Mouse (Mus musculus): ENCODE measurements around the gene Hist1h4f. TPM values are rescaled to one million over a fixed set of nuclear protein-coding genes. Genes with fewer than 3 reads are reported as not detected.
"Not testable (repeated sequence)": the region's sequence is repeated elsewhere in the genome, so short reads cannot be mapped to it uniquely, and the experiment has no call there.

The Hist1h4f gene
- total RNA-seq, 2 experiments from 2014 or later, result 281 to 1,693 TPM

DNA sequence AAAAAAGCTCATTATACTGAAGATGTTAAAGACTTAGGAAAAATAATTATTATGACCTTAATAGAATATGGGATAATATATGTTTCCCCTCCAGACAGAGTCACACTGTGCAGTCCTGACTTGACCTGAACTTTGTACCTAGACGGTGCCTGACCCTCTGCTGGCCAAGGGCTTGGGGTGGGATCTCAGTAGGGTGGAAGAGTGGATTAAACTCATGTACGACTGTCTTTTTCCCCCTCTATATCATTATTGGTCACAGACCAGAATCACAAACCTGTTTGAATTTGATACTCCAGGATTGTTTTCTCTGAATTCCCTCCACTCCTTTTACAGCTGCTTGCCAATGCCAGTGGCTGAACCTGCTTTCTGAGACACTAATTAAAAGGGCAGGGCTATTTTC lies 9.3 kb upstream of the Hist1h4f start:
- not testable (repeated sequence) for ATAC-seq (replicated peaks; ENCODE audit: low FRiP score, low TSS enrichment, poor library complexity, severe bottlenecking)

DNA sequence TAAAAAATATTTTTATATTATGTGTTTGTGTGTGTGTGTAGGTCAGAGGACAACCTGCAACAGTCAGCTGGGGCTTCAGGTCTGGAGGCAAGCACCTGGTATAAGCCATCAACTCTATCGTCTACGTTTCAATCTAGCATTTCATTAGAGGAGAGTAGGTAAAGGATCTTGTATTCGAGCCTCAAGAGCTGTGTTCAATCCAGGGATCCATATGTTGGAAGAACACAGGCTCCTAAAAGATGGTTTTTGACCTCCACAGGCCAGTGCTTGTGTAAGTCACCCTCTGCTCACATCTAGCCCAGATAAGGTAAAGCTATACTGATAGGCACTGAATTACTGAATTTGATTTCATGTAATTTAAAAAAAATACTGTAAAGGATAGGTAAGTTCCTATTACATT lies 5.5 kb upstream of the Hist1h4f start:
- ATAC-seq (replicated peaks; ENCODE audit: low FRiP score, low TSS enrichment, poor library complexity, severe bottlenecking), result no peak

DNA sequence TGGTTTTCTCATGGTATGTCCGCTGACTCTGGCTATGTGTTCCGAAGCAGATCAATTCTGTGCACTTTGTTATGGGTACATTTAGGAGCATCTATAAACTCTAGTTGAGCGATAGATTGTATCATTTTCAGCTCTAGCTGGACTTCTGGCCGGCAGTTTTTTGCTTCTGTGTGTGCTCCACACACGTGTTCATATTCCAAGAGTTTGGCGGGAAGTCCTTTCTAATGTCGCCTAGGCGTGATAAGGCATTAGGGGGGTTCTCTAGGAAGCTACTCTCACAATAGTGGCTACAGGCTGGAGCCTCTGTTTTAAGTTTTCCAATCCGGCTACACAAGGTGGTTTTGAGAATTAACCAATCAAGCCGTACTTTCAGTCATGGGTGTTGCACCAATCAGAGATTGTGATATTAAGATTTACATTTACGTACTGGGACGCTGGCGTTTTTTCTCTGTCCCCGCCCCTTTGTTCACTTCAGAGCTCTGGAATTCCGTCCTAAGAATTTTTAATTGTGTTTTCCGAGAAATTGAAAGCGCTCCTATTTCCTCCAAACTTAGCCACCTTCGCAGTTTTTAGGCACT lies 4.5 kb upstream of the Hist1h4f start:
- ATAC-seq (replicated peaks; ENCODE audit: low FRiP score, low TSS enrichment, poor library complexity, severe bottlenecking), result peak; percentile 60

DNA sequence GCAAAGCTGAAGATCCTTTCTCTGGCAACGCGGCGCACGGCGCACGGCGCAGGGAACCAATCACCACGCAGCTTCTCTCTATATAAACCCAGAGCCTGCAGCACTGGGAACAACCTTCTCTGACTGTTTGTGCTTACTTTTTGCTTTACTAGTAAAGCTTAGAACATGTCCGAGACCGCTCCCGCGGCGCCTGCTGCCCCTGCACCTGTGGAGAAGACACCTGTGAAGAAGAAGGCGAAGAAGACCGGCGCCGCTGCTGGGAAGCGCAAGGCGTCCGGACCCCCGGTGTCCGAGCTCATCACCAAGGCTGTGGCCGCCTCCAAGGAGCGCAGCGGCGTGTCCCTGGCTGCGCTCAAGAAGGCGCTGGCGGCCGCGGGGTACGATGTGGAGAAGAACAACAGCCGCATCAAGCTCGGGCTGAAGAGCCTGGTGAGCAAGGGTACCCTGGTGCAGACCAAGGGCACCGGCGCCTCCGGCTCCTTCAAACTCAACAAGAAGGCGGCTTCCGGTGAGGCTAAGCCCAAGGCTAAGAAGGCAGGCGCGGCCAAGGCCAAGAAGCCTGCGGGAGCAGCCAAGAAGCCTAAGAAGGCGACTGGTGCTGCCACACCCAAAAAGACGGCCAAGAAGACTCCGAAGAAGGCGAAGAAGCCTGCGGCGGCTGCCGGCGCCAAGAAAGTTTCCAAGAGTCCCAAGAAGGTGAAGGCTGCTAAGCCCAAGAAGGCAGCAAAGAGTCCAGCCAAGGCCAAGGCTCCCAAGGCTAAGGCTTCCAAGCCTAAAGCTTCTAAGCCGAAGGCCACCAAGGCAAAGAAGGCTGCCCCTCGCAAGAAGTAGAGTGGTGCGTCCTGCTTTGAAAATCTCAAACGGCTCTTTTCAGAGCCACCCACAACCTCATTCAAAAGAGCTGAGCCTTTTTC lies 3.7 kb upstream of the Hist1h4f start:
- peak; percentile 66 for ATAC-seq (replicated peaks; ENCODE audit: low FRiP score, low TSS enrichment, poor library complexity, severe bottlenecking)

DNA sequence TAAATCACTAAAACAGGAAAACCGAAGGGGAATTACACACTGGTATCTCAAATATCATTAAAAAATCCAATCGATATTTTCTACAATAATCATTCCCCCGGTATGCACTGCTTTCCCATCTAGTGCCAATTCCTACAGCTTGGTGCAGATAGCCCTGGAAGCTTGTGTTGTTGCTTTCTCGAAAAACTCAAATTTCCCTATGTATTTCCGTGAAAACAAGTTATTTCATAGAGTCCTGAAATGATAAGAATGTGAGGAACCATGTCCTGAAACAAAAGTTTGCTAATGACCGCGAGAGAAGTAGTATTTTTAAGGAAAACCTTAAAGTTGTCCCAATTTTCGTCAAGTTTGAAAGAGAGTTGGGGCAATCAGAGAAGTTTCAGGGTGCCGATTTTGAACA lies 2.9 kb upstream of the Hist1h4f start:
- ATAC-seq (replicated peaks; ENCODE audit: low FRiP score, low TSS enrichment, poor library complexity, severe bottlenecking), result no peak

DNA sequence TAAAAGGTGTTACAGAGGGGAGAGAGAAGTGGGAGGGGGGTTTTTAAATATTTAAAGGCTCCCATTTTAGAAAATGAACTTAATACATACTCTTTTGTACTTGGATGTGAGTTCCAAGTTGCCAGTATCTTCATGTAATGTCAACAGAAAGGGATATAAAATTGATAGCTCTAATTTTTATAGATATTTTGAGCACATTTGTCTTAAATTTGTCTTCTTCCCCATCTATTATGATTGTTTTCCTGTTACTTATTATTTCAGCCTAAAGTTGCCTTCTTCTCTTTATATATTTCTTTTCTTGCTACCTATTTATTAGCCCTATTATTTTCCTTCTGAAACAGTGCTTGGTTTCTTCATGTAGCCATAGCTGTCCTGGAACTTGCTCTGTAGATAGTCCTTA lies 1.5 kb upstream of the Hist1h4f start, which contains the start of gene Hist1h1d:
Gene Hist1h1d (plus strand): TSS at position 301 of the 400 bp plus-strand sequence.
- ATAC-seq (replicated peaks; ENCODE audit: low FRiP score, low TSS enrichment, poor library complexity, severe bottlenecking), result no peak

DNA sequence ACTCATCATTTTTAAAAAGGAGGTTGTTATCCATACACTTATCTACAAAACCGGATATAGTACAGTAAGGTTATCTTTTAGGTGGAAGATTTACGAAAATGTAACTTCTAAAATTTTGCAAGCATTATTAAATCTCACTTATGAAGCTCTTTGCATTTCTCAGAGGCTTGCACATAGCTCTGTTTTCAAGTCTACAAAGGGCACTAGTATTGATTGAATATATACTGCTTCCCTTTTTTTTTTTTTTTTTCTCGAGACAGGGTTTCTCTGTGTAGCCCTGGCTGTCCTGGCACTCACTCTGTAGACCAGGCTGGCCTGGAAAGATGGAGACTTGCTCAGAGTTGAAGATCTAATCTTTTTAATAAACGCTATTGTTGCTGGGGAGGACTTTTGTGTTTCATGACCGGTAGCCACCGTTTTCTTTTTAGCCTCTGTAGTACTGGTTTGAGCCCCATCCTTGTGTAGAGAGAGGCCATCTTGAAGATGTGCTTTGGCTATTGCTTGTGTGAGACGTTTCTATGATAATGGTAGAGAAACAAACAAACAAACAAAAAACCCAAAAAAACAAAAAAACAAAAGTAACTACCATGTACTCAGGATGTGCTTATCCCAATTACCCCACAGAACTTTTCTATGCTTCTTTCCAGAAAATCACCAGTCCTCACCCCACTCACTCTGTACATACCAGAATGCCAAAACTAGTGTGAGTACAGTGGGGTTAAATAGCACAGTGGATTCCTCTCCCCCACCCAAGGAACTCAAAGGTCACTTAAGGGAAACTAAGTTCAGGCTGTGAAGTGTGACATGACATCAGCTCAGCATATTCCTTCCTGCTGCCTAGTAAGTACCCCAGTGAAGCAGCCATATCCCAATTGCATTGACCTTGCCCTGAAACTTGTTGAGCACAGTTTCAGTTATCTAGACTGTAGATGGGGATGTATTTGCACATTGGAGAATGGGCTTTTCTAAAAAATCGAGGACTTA lies 775 bp upstream of the Hist1h4f start:
- no peak for ATAC-seq (replicated peaks; ENCODE audit: low FRiP score, low TSS enrichment, poor library complexity, severe bottlenecking)

DNA sequence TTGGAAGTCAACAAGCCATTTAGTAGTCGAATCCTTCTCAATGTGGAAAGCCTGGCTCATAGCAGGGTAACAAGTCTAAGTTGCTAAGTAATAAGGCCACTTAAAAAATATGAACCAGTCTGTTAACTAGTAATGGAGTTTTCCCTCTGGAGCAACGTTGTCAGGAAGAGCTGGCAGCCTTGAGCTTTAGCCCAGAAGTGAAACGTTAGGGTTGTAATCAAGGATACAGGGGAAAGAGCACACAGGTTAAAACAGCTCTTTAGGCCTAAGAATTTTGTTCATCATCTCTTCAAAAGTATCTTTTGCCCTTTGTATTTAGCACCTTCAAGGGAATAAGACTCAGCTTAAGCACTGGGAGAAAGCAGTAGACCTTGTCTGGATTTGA lies 695 bp downstream of the Hist1h4f start:
- ATAC-seq (replicated peaks; ENCODE audit: low FRiP score, low TSS enrichment, poor library complexity, severe bottlenecking), result no peak

DNA sequence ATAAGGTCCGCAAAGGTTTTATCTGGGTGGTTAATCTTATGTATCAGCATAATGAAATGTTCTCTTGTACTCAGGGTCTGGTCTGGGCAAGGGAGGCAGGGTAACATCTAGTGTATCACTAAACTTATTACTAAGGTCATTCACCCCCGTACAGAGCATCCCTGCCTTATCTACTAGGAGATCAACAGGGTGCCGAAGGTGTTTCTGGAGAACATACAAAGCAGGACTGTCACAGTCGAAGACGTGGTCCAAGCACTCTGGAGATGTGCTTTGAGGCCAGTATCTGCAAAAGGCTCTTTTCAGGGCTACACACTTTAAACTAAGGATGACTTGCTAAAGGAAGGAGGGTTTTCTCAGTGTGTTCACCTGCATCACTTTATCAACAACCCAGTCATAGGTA lies 4.8 kb downstream of the Hist1h4f start:
- ATAC-seq (replicated peaks; ENCODE audit: low FRiP score, low TSS enrichment, poor library complexity, severe bottlenecking), result no peak

DNA sequence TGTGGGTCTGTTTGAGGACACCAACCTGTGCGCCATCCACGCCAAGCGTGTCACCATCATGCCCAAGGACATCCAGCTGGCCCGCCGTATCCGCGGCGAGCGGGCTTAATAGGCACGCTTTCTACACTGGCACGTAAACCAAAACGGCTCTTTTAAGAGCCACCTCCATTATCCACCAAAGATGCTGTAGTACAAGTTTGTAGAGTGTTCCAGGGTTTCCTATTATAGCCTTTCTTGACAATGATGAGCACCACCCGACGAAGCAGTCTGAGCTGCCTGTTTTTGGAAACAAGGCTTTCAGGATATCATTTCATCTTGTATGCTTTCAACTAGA lies 6.7 kb downstream of the Hist1h4f start:
- peak; percentile 31 for ATAC-seq (replicated peaks; ENCODE audit: low FRiP score, low TSS enrichment, poor library complexity, severe bottlenecking)

DNA sequence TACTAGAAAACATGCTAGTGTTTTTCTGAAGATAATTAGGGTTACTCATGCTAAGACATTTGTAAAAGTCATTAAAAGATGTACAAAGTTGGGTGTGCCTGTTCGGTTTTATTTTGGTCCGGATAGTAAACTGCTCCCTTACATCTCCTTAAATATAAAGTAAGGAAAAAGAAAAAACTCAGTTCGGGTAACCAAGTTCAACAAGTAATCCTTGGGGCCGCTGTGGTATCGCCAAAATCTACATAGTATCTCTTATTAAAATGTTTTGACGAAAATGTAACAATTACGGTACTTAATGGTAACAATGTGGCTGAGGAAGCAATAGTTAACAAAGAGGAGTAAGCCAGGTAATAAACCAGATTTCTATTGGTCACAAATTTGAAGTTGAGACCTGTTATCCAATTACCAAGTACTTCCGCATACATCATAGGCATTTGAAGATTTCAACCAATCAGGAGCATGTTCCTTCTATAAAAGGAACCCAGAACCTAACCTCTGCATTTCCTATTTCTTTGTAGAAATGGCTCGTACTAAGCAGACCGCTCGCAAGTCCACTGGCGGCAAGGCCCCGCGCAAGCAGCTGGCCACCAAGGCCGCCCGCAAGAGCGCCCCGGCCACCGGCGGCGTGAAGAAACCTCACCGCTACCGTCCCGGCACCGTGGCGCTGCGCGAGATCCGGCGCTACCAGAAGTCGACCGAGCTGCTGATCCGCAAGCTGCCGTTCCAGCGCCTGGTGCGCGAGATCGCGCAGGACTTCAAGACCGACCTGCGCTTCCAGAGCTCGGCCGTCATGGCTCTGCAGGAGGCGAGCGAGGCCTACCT lies 7.3 kb downstream of the Hist1h4f start, which contains the start of gene Hist1h3f:
Gene Hist1h3f (plus strand): TSS at position 88 of the 822 bp plus-strand sequence.
- ATAC-seq (replicated peaks; ENCODE audit: low FRiP score, low TSS enrichment, poor library complexity, severe bottlenecking), result peak; percentile 79

DNA sequence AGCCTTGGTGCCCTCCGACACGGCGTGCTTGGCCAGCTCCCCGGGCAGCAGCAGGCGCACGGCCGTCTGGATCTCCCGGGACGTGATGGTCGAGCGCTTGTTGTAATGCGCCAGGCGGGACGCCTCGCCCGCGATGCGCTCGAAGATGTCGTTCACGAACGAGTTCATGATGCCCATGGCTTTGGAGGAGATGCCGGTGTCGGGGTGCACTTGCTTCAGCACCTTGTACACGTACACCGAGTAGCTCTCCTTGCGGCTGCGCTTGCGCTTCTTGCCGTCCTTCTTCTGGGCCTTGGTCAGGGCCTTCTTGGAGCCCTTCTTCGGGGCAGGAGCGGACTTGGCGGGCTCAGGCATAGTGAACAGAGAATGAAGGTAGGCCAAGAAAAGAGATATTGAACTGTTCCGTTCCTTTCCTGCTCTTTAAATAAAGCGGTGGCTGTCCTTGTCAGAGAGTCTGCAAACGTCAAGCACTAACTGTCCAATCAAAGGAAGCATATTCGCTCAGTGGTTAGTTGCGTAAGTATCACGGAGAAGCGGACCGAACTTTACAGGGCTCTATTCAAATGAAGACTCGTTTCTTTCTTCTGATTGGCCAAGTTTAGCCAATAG lies 8.3 kb downstream of the Hist1h4f start, which contains the start of gene Hist1h2bh:
Gene Hist1h2bh (minus strand): TSS at position 394 of the 609 bp plus-strand sequence.
- peak; percentile 89 for ATAC-seq (replicated peaks; ENCODE audit: low FRiP score, low TSS enrichment, poor library complexity, severe bottlenecking)

DNA sequence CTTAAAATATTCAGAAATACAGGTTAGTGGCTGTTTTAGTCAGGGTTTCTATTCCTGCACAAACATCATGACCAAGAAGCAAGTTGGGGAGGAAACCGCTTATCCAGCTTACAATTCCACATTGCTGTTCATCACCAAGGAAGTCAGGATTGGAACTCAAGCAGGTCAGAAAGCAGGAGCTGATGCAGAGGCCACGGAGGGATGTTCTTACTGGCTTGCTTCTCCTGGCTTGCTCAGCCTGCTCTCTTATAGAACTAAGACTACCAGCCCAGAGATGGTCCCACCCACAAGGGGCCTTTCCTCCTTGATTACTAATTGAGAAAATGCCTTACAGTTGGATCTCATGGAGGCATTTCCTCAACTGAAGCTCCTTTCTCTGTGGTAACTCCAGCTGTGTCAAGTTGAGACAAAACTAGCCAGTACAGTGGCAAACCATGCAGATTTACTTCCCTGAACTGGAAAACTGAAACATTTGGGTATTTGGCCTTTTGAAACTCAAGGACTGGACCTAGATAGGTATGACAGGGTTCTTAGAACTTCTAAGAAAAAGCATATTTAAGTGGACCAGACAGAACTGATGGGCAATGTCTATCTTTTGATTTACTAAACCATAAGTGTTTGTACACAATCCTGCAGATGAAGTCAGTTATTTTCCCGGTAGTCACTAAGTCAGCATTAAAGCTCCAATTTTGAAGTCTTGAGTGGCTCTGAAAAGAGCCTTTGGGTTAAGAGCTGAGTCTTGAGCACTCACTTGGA lies 9.0 kb downstream of the Hist1h4f start:
- ATAC-seq (replicated peaks; ENCODE audit: low FRiP score, low TSS enrichment, poor library complexity, severe bottlenecking), result not testable (repeated sequence)

DNA sequence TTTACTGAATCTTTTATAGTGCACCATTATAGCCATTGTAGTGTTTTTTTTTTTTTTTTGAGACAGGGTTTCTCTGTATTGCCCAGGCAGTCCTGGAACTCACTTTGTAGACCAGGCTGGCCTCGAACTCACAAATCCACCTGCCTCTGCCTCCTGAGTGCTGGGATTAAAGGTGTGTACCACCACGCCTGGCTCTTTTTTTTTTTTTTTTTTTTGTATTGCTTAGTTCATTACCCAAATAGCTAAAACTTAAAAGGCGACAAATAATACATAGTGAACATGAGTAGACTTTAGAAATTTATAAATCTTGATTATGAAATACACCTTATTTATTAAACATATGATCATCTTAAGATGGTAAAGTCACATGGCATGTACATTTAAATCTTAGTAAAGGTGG lies 10.0 kb downstream of the Hist1h4f start:
- ATAC-seq (replicated peaks; ENCODE audit: low FRiP score, low TSS enrichment, poor library complexity, severe bottlenecking), result no peak

DNA sequence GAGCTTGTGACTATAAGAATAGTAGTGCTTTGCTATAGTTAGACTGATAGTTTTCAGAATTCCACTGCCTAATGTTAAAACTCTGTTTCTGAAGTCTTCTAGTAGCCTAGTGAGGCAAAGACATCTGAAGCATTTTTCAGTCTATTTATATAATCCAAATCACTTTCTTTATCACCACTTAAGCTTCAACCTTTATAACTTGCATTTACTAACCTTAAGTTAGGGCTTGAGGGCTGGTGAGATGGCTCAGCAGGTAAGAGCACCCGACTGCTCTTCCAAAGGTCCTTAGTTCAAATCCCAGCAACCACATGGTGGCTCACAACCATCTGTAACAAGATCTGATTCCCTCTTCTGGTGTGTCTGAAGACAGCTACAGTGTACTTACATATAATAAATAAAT lies 11.6 kb downstream of the Hist1h4f start:
- not testable (repeated sequence) for ATAC-seq (replicated peaks; ENCODE audit: low FRiP score, low TSS enrichment, poor library complexity, severe bottlenecking)

DNA sequence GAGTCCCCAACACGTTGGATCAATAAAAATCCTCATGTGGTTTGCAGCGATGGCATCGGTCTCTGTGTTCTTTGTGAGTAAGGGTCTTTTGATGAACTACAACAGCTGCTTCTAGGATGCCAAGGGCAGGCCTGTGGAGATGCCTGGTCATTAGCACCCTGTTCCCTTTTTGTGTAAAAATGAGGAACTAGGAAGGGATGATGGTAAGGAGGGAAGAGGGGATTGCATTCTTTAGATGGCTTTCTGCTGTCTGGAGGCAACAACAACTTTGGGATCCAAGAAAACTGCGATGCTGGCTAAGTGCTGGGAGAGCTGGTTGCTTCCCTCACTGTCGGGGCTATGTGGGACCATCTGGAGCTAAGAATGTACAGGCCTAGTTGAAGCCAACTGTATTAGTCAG lies 13.2 kb downstream of the Hist1h4f start:
- ATAC-seq (replicated peaks; ENCODE audit: low FRiP score, low TSS enrichment, poor library complexity, severe bottlenecking), result no peak

DNA sequence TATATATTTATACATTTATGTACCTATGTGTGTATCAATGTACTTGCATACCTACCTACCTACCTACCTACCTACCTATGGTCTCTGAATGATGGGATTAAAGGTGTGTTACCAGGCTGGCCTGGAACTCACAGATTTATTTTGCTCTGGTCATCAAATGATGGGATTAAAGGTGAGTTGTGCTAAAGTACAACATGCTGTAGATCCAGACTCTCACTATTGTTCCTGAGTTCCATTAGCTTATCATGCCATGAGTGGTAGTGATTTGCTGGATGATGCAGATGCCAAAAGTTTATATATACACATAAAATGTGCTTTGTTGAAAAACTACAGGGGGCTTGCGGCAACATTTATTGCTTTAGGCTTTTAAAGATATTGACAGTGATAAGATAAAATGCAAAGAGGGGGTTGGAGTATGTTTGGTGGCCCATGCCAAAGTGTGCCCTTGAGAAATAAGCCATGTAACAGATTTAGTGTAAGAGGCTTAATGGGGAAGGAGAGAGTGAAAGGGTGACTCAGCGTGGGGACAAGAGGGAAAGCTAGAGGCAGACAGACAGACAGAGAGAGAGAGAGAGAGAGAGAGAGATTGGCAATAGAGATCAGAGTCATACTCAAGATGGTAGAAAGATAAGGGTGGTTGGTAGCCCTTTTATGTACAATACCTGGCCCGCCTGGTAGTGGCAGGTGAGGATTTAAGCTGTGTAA lies 14.3 kb downstream of the Hist1h4f start:
- no peak for ATAC-seq (replicated peaks; ENCODE audit: low FRiP score, low TSS enrichment, poor library complexity, severe bottlenecking)

All from megakaryocyte-erythroid progenitor cell, adult 5-6 weeks (primary cell).